Mouse (Mus musculus) mouse embryonic stem cell (cell line): ENCODE results near the gene Vps41.

Experiments
- in situ Hi-C, 2 experiments: fragments of 300-500 bp; cut with MboI; formaldehyde crosslinking; loops; 1 replicate in 1 of 2; 3 replicates in 1 of 2; pipeline ENCODE4 v1.14.3; 2019 to 2020; ENCODE audit warnings: low sequenced_read_pairs in 2 of 2, low pct_unique_long_range_greater_than_20kb in 1 of 2, mixed read lengths in 1 of 2; ENCODE audit not compliant: unreplicated experiment in 1 of 2

Gene Vps41

DNA sequence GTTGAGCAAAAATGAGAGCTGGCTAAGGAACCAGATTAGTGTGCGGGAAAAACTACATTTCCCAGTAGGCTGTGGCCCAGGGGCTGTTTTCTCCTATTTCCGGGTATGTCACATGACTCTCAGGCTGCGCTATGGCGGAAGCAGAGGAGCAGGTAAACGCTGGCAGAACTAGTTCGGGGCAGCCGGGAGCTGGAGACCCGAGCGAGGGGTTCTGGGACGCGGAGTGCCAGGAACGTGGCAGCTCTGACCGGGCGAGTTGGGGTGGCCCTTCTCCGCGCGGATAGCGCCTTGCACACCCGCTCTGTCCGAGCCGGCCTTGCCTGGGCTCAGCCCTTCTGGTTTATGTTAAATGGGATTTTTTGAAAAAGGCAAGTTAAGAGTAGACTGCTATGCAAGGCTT lies at the start of gene Vps41:
Gene Vps41 (plus strand): TSS at position 102 of the 400 bp plus-strand sequence.
- in situ Hi-C loops: no loop called here

DNA sequence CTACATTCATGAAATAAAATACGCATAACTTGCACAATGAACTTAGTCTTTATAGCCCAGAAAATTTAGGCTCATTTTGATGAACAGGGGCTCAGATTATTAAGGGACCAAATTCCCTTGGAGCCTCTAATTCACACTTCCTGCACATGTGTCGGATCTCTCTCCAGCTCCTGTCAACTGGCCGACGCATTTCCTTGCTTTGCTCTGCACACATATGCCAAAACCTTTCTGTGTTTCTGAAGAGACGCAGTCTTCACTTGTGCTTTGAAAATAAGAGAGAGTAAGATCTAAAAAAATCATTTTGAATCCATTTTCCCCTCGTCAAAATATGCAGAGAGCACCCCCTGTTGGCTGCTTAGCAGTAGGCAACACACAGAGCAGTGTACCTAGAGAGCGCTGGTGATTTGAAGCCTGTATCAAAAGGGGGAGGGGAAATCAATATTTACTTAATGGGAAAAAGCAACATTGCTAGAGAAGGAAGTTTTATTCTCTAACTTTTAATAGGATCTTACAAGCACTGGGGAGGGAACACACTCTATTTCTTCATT lies 18.5 kb upstream of the Vps41 start:
- in situ Hi-C loops: no loop called here

DNA sequence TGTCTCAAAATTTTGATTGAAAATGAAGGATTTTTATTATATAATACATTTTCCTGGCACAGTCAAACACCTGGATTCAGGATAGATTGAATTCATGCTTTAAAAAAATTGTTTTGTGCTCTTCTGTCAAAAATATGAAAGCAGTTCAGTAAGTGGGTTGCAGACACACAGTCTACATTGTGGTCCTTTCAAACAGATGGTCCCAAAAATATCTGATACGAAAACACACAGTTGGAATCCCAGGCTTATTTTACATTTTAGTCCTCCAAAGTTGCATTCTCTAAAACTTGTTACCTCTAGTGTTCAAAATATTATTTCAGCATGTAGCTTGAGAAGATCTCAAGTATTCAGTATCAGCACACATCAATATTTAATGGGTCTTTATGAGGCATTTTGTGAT lies 5.4 kb upstream of the Vps41 start:
- in situ Hi-C loops: no loop called here

DNA sequence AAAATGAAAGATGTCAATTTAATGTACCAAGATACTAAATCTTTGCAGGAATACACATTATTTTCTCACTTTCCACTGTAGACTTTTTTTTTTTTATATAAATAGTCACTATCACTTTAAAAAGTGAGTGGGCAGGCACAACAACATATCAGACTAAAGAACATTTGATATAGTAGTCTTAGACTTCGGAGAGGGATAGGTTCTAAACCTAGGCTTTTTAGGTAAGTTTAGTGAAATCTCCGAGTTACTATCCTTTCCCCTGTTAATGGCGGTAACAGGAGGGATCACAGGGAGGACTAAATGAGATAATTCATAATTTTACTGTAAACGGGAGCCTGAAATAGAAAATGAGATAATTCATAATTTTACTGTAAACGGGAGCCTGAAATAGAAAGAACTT lies 379 bp upstream of the Vps41 start:
- in situ Hi-C loops: no loop called here

DNA sequence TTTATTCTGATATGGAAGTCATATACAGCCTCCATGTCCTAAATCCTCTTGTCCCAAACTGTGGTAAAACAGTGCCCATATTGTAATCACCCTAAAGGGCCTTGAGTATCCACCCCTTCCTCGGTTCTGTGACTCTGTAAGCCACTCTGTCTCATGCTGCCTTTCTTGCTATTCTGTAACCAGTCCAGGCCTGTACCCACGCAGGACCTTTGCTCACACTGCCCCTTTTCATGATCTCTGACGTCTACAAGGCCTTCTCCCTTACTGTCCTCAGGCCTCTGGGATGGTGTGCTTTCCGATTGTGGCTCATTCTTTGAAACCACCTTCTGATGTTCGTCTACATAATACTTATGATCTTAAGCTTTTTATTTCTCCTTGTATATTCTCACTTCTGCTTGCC lies 1.4 kb downstream of the Vps41 start:
- in situ Hi-C loops: no loop called here

DNA sequence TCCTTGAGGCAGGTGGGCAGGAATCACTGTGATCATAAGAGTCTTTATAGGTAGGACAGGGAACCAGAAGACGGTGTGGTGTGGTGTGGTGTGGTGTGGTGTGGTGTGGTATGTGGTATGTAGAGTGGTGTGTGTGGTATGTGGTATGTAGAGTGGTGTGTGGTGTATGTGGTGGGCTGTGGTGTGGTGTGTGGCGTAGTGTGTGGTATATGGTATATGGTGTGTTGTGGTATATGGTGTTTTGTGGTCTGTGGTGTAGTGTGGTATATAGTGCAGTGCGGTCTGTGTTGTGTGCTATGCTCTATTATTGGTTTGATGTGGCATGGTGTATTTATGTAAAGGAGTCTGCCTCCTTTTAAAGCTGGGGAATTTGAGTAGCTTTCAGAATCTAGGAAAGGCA lies 13.6 kb downstream of the Vps41 start:
- in situ Hi-C loops: no loop called here

DNA sequence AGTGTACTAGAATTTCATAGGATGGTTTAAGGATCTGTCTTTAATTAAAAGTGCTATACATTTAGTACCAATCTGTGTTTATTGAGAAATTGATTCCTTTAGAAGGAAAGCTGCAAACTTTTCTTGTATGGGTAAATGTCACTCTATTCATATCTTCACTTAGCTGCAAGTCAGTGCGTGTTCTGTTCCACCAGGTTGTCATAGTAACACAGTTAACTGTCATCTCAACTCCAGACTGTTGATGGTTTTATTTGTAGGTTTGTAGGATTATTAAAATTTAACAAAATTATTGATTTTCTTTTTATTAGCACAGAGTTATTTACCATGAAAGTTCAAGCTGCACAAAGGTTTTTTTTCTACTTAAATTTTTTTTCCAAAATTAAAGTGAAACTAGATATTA lies 19.5 kb downstream of the Vps41 start:
- in situ Hi-C loops: no loop called here

DNA sequence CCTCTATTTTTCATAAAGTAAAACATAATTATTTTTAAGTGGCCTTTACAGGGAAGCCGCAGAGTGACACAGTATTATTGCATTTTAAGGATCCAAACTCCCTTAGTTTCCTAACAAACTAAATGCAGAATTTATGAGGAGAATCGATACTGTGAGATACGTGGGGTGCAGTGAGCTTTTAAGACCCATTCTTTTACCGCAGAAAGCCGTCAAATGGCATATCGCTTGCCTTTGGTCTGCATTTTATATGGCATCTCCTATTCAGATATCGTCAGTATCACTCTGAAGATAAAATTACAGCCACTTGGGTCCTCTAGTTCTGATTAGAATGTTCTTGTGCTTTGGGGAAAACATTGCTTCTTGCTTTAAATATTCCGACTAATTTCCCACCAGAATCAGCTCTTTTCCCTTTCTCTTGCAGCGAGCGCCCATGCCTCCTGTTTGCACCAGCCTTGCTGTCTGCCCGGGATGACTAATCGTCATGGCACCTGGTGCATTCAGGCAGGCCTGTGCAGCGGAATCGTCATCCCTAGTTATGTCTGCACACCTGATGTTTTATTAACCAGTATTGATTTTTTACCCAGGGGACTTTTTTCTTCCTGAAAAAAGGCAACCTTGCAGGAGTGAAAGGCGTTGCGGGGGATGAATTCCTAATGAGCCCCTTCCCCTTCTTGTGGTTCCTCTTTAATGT lies 26.6 kb downstream of the Vps41 start:
- in situ Hi-C loops: no loop called here

DNA sequence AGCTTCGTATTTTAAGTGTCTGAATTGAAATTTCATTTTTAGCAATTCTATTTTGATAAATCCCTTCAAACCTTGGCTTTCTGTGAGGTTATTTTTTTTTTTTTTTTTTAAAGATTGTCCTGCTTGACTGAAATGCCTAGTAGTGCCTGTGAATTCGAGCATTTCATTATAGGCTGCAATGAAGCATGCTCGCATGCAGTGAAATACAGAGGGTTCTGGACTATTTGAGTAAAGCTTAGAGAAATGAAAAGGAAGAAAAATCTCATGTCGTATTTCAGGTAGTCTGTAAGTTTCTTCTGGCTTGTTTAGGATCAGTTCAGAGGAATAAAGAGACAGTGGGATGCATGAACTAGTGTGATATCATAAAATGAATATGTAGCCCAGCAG lies 27.2 kb downstream of the Vps41 start:
- in situ Hi-C loops: no loop called here

DNA sequence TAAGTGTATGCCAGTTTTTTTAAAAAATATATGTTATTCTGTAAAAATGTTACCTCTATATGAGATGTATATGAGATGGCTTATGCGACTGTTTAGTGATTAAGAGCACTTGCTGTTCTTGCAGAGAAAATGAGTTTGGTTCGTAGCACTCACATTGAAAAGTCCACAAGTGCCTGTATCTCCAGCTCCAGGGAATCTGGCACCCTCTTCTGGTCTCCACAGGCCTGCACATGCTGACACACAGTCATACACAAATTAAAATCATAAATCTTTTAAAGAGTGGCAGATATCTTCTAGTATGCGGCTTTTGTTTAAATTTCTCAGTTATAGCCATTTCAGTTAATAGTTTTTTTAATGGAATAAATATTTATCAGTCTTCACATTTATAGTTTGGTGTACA lies 40.9 kb downstream of the Vps41 start:
- in situ Hi-C loops: no loop called here

DNA sequence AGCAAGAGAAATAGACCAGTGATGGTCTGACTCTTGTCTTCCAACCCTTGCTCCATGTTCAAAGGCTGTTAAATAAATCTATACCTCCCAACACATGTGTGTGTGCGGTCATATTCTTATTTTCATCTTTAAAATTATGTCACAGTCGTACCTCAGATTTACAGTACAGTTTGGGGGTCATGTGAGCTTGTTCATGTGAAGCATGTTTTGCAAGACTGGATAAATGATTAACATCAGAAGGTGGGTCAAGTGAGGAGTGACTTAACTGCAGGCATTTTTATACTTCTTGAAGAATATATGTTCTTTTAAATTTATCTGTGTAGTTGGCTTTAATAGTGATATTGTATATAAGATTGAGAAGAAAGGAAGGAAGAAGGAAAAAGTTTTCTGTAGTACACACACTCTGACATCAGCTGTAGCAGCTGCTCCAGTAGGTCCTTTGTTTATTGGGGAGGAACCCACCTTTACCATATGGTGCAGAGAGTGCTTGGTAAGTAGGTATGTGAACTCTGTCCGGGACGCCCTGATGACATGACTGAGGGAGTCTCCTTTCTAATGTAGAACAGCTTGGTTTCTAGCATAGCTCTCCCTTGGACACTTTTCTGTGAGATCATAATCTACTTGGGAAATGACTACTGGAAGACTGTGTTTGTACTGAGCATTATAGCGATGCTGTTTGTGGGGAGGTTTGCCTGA lies 42.4 kb downstream of the Vps41 start:
- in situ Hi-C loops: no loop called here

DNA sequence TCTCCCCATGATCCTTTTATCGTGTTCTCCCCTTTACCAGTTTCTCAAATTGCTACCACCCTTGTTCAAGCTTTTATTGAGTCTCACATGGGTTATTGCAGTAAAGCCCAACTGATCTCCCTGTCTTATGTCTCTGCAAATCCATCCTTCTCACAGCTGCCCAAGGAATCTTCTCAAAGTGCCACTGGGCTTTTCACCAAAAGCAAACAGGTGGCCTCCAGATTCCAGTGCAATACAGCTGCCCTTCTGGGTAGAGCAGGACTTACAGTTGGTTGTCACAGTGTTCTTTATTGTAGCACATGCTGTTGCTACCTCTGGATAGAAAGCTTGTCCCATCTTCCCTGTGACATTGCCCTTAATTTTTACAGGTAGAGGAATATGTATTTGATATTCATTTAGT lies 44.4 kb downstream of the Vps41 start:
- in situ Hi-C loops: no loop called here

DNA sequence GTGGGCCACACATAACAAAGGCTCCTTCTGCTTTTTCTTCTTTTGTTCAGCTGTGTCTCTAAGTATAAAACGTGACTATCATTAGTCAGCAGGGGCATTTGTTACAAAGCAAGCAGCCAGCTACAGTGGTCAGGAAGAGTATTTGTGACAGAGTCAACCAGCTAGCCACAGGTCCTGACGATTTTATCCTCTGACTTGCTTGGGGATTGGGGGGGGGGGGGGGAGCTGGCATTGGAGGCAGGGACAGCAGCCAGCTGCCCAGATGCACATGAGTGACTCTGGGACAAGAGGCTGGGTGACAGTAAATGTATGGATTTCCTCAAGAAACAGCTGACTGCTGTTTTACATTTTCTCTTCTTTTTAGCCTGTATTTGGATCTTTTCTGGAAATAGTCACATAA lies 50.8 kb downstream of the Vps41 start:
- in situ Hi-C loops: no loop called here

DNA sequence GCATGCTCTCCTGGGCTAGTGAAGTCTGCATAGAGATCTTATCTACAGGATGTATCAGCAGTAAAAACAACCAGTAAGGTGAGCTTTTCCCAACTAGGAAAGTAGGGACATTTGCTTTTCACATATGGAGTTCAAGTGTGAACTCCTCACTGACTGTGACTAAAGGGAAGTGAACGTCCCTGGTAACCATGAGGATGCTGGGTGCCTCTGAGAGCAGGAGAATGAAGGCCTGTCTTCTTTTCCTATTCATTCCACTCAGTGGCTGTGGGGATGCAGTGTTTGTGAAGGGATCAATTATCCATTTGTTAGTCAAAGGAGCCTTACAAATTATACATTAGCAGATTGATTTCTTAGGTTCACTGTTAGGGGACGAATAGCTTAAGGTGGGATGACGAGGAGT lies 51.4 kb downstream of the Vps41 start:
- in situ Hi-C loops: no loop called here

DNA sequence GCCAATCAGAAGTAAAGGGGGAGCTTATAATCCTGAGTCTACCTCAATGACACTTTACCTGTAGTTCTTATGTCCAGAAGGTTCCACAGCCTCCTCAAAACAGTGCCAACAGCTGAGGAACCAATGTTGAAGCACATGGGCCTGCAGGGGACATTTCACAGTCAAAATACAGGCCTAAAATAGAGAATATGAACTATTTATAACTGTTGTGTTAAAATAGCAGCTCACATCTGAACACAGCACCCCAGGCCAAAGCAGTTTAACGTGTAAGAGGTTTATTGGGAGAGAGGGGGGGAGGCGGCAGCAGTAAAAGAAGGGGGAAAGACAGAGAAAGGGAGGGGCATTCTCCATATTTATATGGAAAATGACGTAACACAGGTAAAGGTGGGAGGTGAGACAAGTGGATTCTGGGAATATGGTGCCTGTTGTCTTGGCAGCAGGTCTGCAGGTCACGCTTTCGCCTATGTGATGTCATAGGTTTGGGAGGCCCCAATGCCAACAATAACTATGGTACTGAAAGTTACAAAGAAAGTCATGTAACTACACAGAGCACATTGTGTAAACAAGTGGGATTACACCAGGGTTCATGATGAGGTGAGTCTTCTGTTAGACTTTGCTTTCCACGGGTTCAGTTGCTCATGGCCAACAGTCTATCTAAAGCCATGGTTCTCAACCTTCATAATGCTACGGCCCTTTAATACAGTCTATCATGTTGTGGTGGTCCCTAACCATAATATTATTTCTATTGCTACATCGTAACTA lies 56.5 kb downstream of the Vps41 start:
- in situ Hi-C loops: no loop called here

DNA sequence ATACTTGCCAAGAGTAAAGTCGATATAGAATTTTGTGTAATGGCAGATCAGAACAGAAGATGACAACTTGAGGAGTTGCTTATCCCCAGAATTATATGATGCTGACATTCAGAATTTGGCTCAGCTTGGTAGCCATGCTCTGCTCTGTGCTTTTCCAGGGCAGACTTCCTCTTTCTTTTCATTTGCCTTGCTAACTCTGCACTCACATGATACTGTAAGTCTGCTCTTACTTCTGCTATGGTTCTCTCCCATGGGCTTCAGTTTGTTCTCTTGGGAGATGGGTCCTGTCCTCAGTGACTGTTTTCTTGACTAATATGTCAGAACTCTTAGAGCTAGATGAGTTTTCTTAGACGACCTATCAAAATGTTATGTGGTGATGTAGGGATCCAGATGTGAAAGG lies 64.2 kb downstream of the Vps41 start:
- in situ Hi-C loops: no loop called here

DNA sequence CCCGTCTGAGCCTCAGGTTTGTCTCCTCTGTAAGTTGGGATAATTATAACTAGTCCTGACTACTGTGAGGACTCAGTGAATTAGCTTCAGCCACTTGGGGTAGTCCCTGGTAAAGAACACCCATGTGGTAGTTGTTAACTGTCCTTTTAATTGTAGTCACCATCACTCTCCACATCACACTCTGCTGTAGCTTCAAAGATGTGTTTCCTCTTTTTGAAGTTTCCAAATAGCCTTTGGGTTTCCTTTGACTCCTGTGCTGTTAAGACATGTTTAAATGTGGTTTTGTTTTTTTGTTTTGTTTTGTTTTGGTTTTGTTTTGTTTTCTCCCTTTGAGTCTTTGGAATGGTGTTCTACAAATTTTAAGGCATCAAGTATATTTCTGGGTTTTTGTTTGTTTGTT lies 68.6 kb downstream of the Vps41 start:
- in situ Hi-C loops: no loop called here

DNA sequence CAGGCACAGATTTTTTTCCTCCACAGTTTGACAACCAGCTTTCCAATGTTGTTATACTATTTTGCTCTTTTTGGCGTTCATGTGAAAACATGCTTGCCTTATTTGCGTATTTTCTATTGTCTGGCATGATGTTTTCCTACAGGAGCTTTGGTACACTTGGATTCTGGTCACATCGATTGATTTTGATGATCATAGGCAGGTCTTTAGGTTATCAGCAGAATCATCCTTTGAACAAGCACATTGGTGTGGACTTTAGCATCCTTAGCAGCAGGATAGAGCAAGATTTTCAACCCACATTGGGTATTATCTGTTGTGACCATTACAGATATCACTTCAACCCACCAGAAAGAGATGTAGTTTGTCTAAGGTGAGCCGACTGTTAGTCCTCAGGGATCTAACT lies 71.0 kb downstream of the Vps41 start:
- in situ Hi-C loops: no loop called here

DNA sequence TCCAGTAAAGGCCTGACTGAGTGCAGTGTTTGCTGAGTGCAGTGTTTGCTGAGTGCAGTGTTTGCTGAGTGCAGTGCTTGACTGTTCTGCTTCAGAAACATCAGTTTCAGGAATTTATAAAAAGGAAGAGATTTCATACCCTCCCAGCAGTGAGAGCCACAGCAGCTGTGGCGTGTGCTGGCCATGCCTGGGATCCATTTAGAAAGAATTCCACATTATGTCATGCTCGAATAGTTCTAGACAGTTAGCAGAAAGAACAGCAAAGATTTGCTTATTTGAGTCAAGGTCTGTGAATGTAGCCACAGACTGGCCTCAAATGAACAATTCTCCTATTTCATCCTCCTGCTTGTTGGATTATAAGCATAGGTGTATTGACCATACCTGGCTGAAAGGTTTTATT lies 71.6 kb downstream of the Vps41 start:
- in situ Hi-C loops: no loop called here
